Comparison of ENCODE assay signal across 1 mouse cellular context in the genomic region with DNA sequence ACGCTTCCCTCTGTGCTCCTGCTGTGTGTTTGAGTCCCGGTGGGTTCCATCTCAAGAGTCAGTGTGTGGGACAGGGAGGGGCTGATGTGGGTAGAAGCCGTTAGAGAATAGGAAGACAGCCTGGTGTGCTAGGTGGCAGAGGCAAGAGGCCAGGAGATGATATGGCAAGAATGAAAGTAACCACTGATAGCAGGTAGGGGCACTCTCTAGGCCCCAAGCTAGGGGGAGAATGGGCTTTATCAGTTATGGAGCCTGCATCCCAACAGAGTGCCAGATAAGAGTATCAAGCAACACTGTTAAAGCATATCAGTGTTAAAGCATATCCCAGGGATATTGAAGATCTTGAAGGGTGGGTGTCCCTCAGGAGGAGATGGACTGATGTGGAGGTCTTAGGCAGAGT.
TF ChIP-seq lines count a peak whose summit lies in the region.

No protein-coding gene starts in this region.

TF ChIP-seq in MEL, 35 proteins besides CTCF, POLR2A, EP300 and RAD21 (continued from another document):
- TF ChIP-seq RCOR1 (IDR thresholded peaks at IDR 0.05; ENCODE audit: low read depth, low read length) (0 out of 2 replicates have a peak, but pooled peaks have one; percentile 15), TAL1 (IDR thresholded peaks at IDR 0.05; ENCODE audit: low read length) (no peak), ZKSCAN1 (IDR thresholded peaks at IDR 0.05; ENCODE audit: low read depth, low read length) (no peak), NRF1 (IDR thresholded peaks at IDR 0.05; ENCODE audit: insufficient read depth, low read depth, low read length, poor library complexity, severe bottlenecking) (no peak), ZNF384 (IDR thresholded peaks at IDR 0.05; ENCODE audit: low read depth, low read length) (no peak), ZMIZ1 (IDR thresholded peaks at IDR 0.05; ENCODE audit: low read depth, low read length) (no peak), TCF12 (IDR thresholded peaks at IDR 0.05; ENCODE audit: low read depth, low read length) (peak; percentile 64; the same call in 1 of the 2 replicates), MYC (IDR thresholded peaks at IDR 0.05; ENCODE audit: low read depth, low read length) (no peak), ELF1 (IDR thresholded peaks at IDR 0.05; ENCODE audit: low read depth, low read length) (no peak), SIN3A (IDR thresholded peaks at IDR 0.05; ENCODE audit: low read length) (peak; percentile 64), UBTF (IDR thresholded peaks at IDR 0.05; ENCODE audit: borderline replicate concordance, insufficient read depth, low read depth, low read length) (no peak)
